8 mouse cellular contexts compared by ENCODE assay signal in the genomic region with DNA sequence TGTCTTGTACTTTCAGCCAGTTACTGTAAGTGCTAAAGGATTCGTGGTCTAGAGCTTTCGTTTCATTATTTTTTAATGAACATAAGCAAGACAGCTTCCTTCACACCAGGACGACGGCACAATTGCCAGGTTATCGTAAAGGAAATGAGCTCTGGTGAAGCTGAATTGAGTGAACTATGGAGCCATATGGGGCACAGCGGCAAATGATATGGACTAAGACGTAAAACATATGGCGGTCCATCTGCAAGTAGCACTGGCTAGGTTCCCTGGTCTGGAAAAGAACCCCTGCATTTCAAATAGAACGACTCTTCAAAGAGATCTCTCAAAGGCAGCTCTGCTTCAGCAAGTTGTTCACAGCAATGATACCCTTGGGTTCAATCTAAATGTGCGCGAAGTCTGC. TPM values are rescaled to one million over a fixed set of nuclear protein-coding genes. Genes with fewer than 3 reads are reported as not detected.
DNase-seq lines count a peak whose midpoint lies in the region; ATAC-seq and TF ChIP-seq lines count a peak whose summit lies in the region.

No protein-coding gene starts in this region.

- no peaks in the 10 kb centered on the region for H3K9me3 ChIP-seq in embryonic facial prominence, embryonic 14.5 days (ENCODE audit: control insufficient read depth, low read length)
- no peaks in the 10 kb centered on the region for H3K9me3 ChIP-seq in limb, embryonic 10.5 days (replicated peaks)
- no peaks in the 10 kb centered on the region for H3K9me3 ChIP-seq in neural tube, embryonic 15.5 days (replicated peaks)

- peak overlapping the region; percentile 68 for H3K4me2 ChIP-seq in embryonic facial prominence, embryonic 14.5 days (ENCODE audit: low read depth, low read length)
- peak overlapping the region; percentile 89 for H3K4me2 ChIP-seq in neural tube, embryonic 15.5 days

- 32% methylated on average over 11 of the region's 11 CpGs for WGBS in embryonic facial prominence, embryonic 14.5 days
- WGBS in limb, embryonic 10.5 days = 45% methylated on average over 11 of the region's 11 CpGs
- 9% methylated on average over 11 of the region's 11 CpGs for WGBS in neural tube, embryonic 15.5 days

- peak overlapping the region; percentile 97 for H3K9ac ChIP-seq in embryonic facial prominence, embryonic 14.5 days (ENCODE audit: low read depth, low read length)
- peak overlapping the region; percentile 90 for H3K9ac ChIP-seq in neural tube, embryonic 15.5 days (replicated peaks)

- H3K36me3 ChIP-seq in embryonic facial prominence, embryonic 14.5 days (ENCODE audit: control insufficient read depth, insufficient read depth, low read length) = 0 out of 2 replicates have a peak, but pooled peaks cover 5% of the 10 kb centered on the region
- H3K36me3 ChIP-seq in limb, embryonic 10.5 days = peaks cover 15% of the 10 kb centered on the region
- H3K36me3 ChIP-seq in neural tube, embryonic 15.5 days = no peaks in the 10 kb centered on the region

- H3K4me3 ChIP-seq in layer of hippocampus, adult 2 months = peak overlapping the region; percentile 97
- peak overlapping the region; percentile 90 for H3K4me3 ChIP-seq in embryonic facial prominence, embryonic 14.5 days (ENCODE audit: low read depth, low read length)
- H3K4me3 ChIP-seq in limb, embryonic 10.5 days = peak overlapping the region; percentile 93
- H3K4me3 ChIP-seq in neural tube, embryonic 15.5 days (replicated peaks) = peak overlapping the region; percentile 94

- TF ChIP-seq CTCF in layer of hippocampus, adult 2 months (conservative IDR thresholded peaks at IDR 0.05) = no peak

- peaks cover 41% of the 10 kb centered on the region for H3K4me1 ChIP-seq in embryonic facial prominence, embryonic 14.5 days (ENCODE audit: control insufficient read depth, insufficient read depth, low read length)
- H3K4me1 ChIP-seq in limb, embryonic 10.5 days = peaks cover 57% of the 10 kb centered on the region
- H3K4me1 ChIP-seq in neural tube, embryonic 15.5 days = peaks cover 58% of the 10 kb centered on the region

- no peak for ATAC-seq in embryonic facial prominence, embryonic 14.5 days (ENCODE audit: low read depth)
- ATAC-seq in neural tube, embryonic 15.5 days (ENCODE audit: low FRiP score) = no peak

- no peak for DNase-seq in layer of hippocampus, adult 2 months (ENCODE audit: low spot score in 2 of 2)
- no peak for DNase-seq in layer of hippocampus, postnatal 14 days (ENCODE audit: low spot score in 2 of 2)
- no peak for DNase-seq in embryonic facial prominence, embryonic 14.5 days (ENCODE audit: low spot score)
- no peak for DNase-seq in limb, embryonic 10.5 days (ENCODE audit: low spot score)
- DNase-seq in urinary bladder, adult 2 months (ENCODE audit: low spot score) = no peak
- no peak for DNase-seq in spleen, adult 18-20 months
- no peak for DNase-seq in thymus, adult 18-20 months

- H3K27ac ChIP-seq in layer of hippocampus, adult 2 months = peak overlapping the region; percentile 94; the same call in 1 of the 2 replicates
- peak overlapping the region; percentile 94; the same call in 1 of the 2 replicates for H3K27ac ChIP-seq in embryonic facial prominence, embryonic 14.5 days (replicated peaks; ENCODE audit: low read depth, low read length)
- peak overlapping the region; percentile 97; the same call in 1 of the 2 replicates for H3K27ac ChIP-seq in limb, embryonic 10.5 days
- H3K27ac ChIP-seq in neural tube, embryonic 15.5 days (replicated peaks) = peak overlapping the region; percentile 94

- peaks cover 8% of the 10 kb centered on the region; the same call in 1 of the 2 replicates for H3K27me3 ChIP-seq in embryonic facial prominence, embryonic 14.5 days (replicated peaks; ENCODE audit: control insufficient read depth, insufficient read depth, low read length)
- H3K27me3 ChIP-seq in limb, embryonic 10.5 days (ENCODE audit: low read depth, poor library complexity, severe bottlenecking) = peaks cover 7% of the 10 kb centered on the region
- H3K27me3 ChIP-seq in neural tube, embryonic 15.5 days (replicated peaks) = no peaks in the 10 kb centered on the region

RNA-seq across cellular contexts. Expression of a gene that starts 6.5 kb away (rescaled TPM):
- total RNA-seq in layer of hippocampus, adult 2 months (2021) = 10 to 100 TPM; 74.0 to 79.9 TPM
- 100 to 1,000 TPM; 101 to 102 TPM for total RNA-seq in layer of hippocampus, postnatal 14 days (2021)
- 38.5 and 45.2 TPM in 2 replicates for polyA plus RNA-seq in embryonic facial prominence, embryonic 14.5 days (2014; fragmentation: Nextera tagmentation; extraction: Ambion mirVana)
- polyA plus RNA-seq in limb, embryonic 10.5 days (2016; fragmentation: Nextera tagmentation; extraction: Ambion mirVana) = 9.0 and 14.2 TPM in 2 replicates
- 43.3 and 53.7 TPM in 2 replicates for polyA plus RNA-seq in neural tube, embryonic 15.5 days (2015; fragmentation: Nextera tagmentation; extraction: Ambion mirVana)
- polyA plus RNA-seq in urinary bladder, adult 2 months (2012; rRNA removed) = 47.3 and 61.1 TPM in 2 replicates
